Mouse (Mus musculus): ENCODE data around the gene Ttc5. TPM values are rescaled to one million over a fixed set of nuclear protein-coding genes. Genes with fewer than 3 reads are reported as not detected.
"Not testable (repeated sequence)": the region's sequence is repeated elsewhere in the genome, so short reads cannot be mapped to it uniquely, and the experiment has no call there.

The Ttc5 gene
- total RNA-seq, 2 experiments from 2014 or later: 16.2 to 17.0 TPM

DNA sequence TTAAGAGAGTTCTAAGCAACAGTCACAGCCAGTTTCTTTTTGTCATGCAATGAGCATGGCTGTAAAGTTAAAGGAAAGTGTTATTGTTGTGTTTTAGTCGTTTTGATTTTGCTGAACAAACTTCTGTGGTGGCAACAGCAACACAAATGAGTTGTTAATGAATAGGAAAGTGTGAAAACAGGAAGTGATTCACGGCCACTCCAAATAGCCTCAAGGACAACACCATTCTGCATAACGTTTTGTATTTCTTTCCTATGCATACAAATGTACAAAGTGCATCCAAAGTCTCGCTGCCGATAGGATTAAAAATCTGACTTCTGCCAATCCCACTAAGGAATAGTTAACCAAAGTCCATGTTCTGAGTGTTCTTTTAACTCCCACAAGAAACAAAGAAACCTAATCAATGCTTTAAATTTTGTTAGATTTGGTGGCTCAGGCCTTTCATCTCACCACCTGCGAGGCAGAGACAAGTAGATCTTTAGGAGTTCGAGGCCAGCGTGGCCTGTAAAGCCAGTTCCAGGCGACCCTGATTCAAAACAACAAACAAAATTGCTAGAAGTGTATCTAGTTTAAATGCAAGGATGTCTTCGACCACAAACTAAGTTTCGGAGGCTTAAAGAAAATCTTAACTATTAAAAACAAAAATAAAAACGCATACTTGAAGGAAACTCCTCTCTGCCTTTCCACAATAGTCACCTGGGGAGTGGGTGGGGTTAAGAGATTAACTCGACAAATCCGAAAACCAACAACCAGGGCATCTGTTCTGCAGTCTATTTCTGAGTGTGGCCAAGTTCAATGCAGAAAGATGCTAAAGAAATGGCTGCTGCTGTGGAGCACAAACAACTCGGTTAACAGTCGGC, 698 bp downstream of the Ttc5 start:
- intact Hi-C loops (cut with DNase I): loop anchor here (2.0 kb wide), 1 partner anchor 22 kb away; the partner anchor contains the start of genes Ccnb1ip1 and Parp2
- no peak for DNase-seq (ENCODE audit: low spot score)

DNA sequence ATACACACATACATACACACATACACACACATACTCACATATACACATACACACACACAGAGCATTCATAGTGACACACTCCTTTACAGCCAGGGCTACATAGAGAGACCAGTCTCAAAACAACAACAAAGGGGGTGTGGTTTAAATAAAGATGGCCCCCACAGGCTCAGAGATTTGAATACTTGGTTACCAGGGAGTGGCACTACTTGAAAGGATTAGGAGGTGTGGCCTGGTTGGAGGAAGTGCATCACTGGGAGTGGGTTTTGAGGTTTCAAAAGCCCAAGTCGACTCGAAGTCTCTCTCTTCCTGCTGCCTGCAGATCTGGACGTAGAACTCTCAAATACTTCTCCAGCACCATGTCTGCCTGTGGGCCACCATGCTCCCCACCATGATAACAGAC, 3.2 kb downstream of the Ttc5 start:
- no peak for DNase-seq (ENCODE audit: low spot score)
- intact Hi-C loops (cut with DNase I): no loop called here

DNA sequence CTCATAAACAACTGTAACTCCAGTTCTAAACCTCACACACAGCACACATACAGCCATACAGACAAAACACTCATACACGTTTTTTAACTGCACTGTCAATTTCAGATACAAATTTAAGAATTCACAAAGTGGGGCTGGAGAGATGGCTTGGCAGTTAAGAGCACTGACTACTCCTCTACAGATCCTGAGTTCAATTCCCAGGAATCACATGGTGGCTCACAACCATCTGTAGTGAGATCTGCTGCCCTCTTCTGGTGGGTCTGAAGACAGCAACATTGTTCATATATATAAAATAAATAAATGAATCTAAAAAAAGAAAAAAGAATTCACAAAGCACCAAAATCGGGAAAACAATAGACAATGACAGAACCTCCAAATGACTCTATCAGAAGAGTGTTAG, 14.0 kb downstream of the Ttc5 start:
- intact Hi-C loops (cut with DNase I): no loop called here
- DNase-seq (ENCODE audit: low spot score): no peak

DNA sequence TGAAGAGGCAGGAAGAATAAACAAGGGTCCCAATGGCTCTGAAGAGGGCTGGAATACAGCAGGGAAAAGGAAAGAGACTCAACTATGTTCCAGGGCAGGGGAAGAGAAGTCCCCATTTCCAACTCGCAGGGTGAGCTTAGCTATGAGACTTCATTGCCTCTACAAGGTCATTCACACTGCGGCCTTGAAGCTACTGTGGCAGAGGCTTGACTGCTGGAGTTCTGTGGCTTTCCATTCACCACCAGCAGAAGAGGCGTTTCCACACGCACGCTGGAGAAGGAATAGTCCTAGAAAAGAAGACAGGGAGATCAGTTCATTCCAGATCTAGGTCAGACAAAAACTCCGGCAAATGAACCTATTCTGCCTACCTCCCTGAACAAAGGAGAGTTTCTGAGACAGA, 19.6 kb downstream of the Ttc5 start:
- no peak for DNase-seq (ENCODE audit: low spot score)
- intact Hi-C loops (cut with DNase I): no loop called here

DNA sequence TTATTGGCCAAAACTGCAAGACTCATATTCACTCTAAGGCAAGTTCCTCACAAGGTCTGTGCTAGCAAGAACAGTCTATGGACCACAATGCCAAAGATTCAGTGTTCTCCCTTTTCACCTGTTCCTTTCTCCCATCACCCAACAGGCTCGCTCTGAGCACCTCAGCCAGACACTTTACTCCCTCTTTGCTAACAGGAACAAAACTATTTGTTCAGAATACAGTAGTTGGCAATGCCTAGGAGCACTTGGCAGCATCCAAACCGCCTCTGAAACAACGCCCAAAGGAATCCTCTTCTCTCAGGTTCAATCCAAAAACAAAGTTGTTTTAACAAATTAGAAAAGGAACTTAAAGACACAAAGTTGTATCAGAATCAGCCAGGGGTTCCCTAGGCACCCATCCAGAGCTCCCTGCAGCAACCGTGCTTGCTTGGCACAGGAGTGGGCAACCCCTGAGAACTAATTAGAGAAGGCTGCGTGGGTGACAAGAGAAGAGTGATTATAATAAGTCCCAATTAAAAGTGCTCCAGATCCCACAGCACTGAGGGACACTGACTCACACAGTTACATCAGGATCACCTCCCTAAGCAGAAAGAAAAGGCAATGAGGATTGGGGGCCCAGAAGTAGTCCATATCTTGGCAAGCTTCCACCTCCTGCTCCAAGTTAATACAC, 26.8 kb downstream of the Ttc5 start:
- no peak for DNase-seq (ENCODE audit: low spot score)
- intact Hi-C loops (cut with DNase I): no loop called here

DNA sequence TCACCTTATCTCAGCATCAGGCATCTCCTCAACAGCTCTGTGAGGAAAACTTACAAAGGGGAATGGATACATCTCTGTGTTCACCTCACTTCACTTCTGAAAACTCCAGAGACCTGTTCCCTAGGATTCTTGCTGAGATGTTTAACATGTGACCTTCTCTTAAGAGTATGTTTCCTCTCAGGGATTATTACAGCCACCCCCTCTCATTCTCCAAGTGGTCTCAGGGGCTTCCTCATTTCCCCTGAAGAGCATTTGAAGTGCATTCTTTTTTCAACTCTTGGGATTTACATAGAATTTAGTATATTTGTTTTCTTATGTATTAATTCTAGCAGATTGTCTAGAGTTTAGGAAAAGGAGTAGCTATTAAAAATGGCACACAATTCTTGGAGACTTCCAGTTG, 40.3 kb downstream of the Ttc5 start, which contains the start of gene Olfr749:
TSS of gene Olfr749 (minus strand) at position 101 of the 400 bp plus-strand sequence.
- intact Hi-C loops (cut with DNase I): no loop called here
- no peak for DNase-seq (ENCODE audit: low spot score)

DNA sequence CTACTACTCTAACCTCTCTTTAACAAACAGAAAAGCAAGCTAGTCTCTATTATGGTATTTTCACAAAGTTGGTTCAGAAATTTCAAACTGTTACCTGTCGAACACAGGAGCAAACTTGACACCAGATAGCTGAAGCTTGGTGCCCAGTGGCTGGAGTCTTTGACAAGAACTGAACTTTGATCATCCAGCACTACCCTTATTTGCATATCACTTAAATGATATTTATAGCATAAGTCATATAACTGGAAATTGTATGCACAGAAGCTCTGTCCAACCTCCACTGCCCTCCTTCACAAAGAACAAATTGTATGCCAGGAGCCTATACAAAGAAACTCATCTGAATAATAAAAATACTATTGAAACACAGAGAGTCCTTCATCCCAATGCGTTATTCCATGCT, 43.7 kb downstream of the Ttc5 start:
- DNase-seq (ENCODE audit: low spot score): no peak
- intact Hi-C loops (cut with DNase I): no loop called here

DNA sequence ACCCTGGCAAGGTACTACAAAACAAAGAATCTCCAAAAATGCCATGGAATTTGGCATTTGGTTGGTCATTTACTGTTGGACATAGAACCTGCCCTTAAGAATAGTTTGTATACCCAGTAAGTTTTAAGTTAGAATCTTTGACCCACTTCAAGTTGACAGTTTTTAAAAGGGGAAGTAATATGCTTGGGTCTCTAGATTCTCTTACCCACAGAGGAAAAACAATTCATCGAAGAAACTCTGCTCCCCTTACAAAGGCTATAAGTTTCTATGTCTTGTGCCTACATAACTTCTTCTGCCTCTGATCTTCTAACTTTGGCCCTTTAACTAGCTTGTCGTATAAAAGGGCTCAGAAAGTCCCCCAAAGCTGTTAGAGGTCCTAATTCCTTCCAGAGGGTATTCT, 45.0 kb downstream of the Ttc5 start:
- no peak for DNase-seq (ENCODE audit: low spot score)
- intact Hi-C loops (cut with DNase I): no loop called here

DNA sequence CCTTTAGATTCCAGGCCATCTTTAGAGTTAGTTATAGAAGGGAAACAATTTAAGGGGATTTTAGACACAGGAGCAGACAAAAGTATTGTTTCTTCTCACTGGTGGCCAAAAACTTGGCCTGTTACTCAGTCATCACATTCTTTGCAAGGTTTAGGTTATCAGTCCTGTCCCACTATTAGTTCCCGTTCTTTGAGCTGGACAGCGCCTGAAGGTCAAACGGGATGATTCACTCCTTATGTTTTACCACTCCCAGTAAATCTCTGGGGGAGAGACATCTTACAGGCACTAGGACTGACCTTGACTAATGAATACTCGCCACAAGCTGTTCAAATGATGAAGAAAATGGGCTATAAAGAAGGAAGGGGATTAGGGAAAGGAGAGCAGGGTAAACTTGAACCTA, 62.9 kb downstream of the Ttc5 start:
- intact Hi-C loops (cut with DNase I); DNase-seq (ENCODE audit: low spot score): not testable (repeated sequence)

DNA sequence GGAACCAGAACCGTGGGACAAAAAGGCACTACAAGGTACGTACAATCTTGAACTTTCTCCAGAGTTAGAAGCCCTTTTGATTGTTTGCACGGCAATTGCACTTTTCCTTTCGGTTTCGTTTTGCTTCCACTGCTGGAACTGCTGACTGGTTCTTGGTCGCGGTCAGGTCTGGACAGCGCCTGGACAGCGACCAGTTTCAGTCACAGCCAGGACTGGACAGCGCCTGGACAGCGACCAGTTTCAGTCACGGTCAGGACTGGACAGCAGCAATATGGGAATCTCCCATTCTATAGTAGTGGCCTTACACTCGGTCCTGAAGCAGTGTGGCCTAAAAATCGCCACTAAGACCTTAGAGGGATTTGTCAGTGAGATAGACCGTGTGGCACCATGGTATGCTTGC, 65.4 kb downstream of the Ttc5 start:
- intact Hi-C loops (cut with DNase I); DNase-seq (ENCODE audit: low spot score): not testable (repeated sequence)

Other genes starting within 250 kb of the Ttc5 start
- gene Olfr744, start 170.6 kb downstream of the Ttc5 start, total RNA-seq (2021): not detected
- not detected for gene Olfr745, start 146.1 kb downstream of the Ttc5 start, total RNA-seq (2021)
- not detected for gene Olfr746, start 138.4 kb downstream of the Ttc5 start, total RNA-seq (2021)
- gene Olfr747, start 92.3 kb downstream of the Ttc5 start, total RNA-seq (2021): not detected
- not detected for gene Olfr748, start 78.1 kb downstream of the Ttc5 start, total RNA-seq (2021)
- gene Olfr749, start 40.4 kb downstream of the Ttc5 start, total RNA-seq (2021): not detected
- gene Ccnb1ip1, start 22.2 kb upstream of the Ttc5 start, total RNA-seq (2021): under 1 TPM in 1 of 2 experiments, not detected in 1; 0.39 TPM
- 10 to 100 TPM; 13.4 to 16.0 TPM for gene Parp2, start 22.3 kb upstream of the Ttc5 start, total RNA-seq (2021)
- 10 to 100 TPM in 1 of 2 experiments, 1 to 10 TPM in 1; 9.3 to 10.2 TPM for gene Tep1, start 85.0 kb upstream of the Ttc5 start, total RNA-seq (2021)
- 10 to 100 TPM; 21.5 to 32.5 TPM for gene Klhl33, start 112.0 kb upstream of the Ttc5 start, total RNA-seq (2021)
- 10 to 100 TPM; 66.1 to 70.3 TPM for gene Osgep, start 139.4 kb upstream of the Ttc5 start, total RNA-seq (2021)
- 10 to 100 TPM; 22.6 to 23.2 TPM for gene Apex1, start 139.4 kb upstream of the Ttc5 start, total RNA-seq (2021)
- gene Pip4p1, start 145.3 kb upstream of the Ttc5 start, total RNA-seq (2021): 10 to 100 TPM; 21.1 to 23.6 TPM
- 10 to 100 TPM; 12.2 to 13.5 TPM for gene Pnp, start 145.6 kb upstream of the Ttc5 start, total RNA-seq (2021)
- gene Gm49342, start 159.0 kb upstream of the Ttc5 start, total RNA-seq (2021): 10 to 100 TPM; 12.6 TPM
- under 1 TPM; 0.61 to 0.75 TPM for gene Pnp2, start 170.5 kb upstream of the Ttc5 start, total RNA-seq (2021)
- under 1 TPM in 1 of 2 experiments, not detected in 1; 0.39 TPM for gene Rnase10, start 222.2 kb upstream of the Ttc5 start, total RNA-seq (2021)